Mouse (Mus musculus): ENCODE measurements around the gene Cypt12. TPM values are rescaled to one million over a fixed set of nuclear protein-coding genes. Genes with fewer than 3 reads are reported as not detected.

Gene Cypt12
- total RNA-seq (2021), result not detected

GRCm38 (mm10) chr3:17948299-17948698, at the start of gene Cypt12:
Cypt12 (plus strand) TSS chr3:17948410.
- no peak for DNase-seq

DNA sequence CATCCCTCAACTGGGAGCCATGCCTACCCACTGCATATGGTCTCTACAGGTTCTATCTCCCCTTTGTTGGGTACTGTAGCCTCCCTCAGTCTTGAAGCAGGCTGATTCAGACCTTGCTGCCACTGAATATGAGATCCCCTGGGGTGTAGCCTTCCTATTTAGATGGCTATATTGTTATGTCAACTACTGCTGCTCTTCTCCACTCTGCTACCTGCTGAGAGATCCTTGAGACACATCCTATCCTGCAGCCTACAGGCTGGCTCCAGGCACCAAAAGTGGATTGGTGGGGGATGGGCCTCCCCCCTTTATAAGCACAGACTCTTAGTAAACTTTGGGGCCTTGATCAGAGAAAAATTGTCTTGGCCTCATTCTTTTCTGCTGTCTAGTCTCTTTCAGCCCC, 34.4 kb upstream of the Cypt12 start:
- DNase-seq, result no peak

DNA sequence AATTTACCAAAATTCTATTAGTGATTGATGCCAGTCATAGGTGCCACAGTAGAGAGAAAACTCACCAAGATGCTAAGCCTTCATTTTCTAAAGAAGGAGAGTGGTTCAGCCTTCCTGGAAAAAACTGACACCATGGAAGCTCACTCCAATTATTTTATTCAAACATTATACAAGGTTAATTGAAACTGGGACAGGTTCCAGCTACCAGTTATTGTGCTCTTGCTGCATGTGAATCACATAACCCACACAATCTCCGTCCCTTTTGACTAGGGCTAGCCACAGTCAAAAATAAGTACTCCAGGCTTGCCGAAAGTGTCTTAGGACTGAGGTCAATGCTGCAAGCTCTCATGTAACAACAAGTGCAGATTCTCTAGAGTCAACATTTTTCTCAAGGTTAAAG, 8.0 kb upstream of the Cypt12 start:
- no peak for DNase-seq

Measured in heart, postnatal 4 days (tissue).